Mouse (Mus musculus) MEL (cell line): ENCODE results near the gene Il27. TPM values are rescaled to one million over a fixed set of nuclear protein-coding genes. Genes with fewer than 3 reads are reported as not detected.

Experiments
- DNase-seq: peaks from one replicate; pipeline ENCODE4 v3.0.0; 2011; ENCODE audit warnings: low read depth, low spot score
- H3K27ac ChIP-seq: 2 replicates; pipeline ENCODE4 v1.5.1; 2012; ENCODE audit warnings: low read depth, mild to moderate bottlenecking, control low read depth, low read length, moderate library complexity; ENCODE audit not compliant: control insufficient read depth
- H3K27me3 ChIP-seq, 2 experiments: fragments of 150-350 bp in 1 of 2; sonication (generic) in 1 of 2; 2 replicates each; pipeline ENCODE4 v1.6.1; 2012; ENCODE audit warnings: low read length in 2 of 2, mild to moderate bottlenecking in 2 of 2, improper control_type of control experiment in 1 of 2, moderate library complexity in 1 of 2; ENCODE audit not compliant: insufficient read depth in 2 of 2, control insufficient read depth in 1 of 2
- H3K36me3 ChIP-seq, 2 experiments: 2 replicates each; pipeline ENCODE4 v1.6.1; 2012 to 2014; ENCODE audit warnings: low read length in 2 of 2, improper control_type of control experiment in 1 of 2, inconsistent platforms in 1 of 2, mild to moderate bottlenecking in 1 of 2; ENCODE audit not compliant: insufficient read depth in 2 of 2, control insufficient read depth in 1 of 2
- H3K4me1 ChIP-seq, 2 experiments: fragments of 150-350 bp in 1 of 2; sonication (generic) in 1 of 2; 2 replicates each; pipeline ENCODE4 v1.6.1; 2012; ENCODE audit warnings: low read length in 2 of 2, improper control_type of control experiment in 1 of 2, mild to moderate bottlenecking in 1 of 2; ENCODE audit not compliant: insufficient read depth in 2 of 2, control insufficient read depth in 1 of 2
- H3K4me3 ChIP-seq, 2 experiments: fragments of 150-350 bp in 1 of 2; sonication (generic) in 1 of 2; 2 replicates each; pipeline ENCODE4 v1.5.1; 2012; ENCODE audit warnings: low read depth in 2 of 2, low read length in 2 of 2, mild to moderate bottlenecking in 2 of 2, moderate library complexity in 2 of 2, control low read depth in 1 of 2, improper control_type of control experiment in 1 of 2; ENCODE audit not compliant: control insufficient read depth in 1 of 2, insufficient read depth in 1 of 2
- H3K79me2 ChIP-seq: 2 replicates; pipeline ENCODE4 v1.6.1; 2012; ENCODE audit warnings: mild to moderate bottlenecking, low read length, moderate library complexity; ENCODE audit not compliant: control insufficient read depth, poor library complexity, insufficient read depth
- H3K9ac ChIP-seq: 2 replicates; pipeline ENCODE4 v1.6.1; 2012; ENCODE audit warnings: low read depth, mild to moderate bottlenecking, control low read depth, low read length, moderate library complexity; ENCODE audit not compliant: control insufficient read depth, poor library complexity, severe bottlenecking
- H3K9me3 ChIP-seq: fragments of 150-350 bp; sonication (generic); replicated peaks from 2 replicates; pipeline ENCODE4 v1.6.1; 2012; ENCODE audit warnings: mild to moderate bottlenecking, low read length, improper control_type of control experiment, moderate library complexity; ENCODE audit not compliant: insufficient read depth
- BHLHE40 ChIP-seq: IDR thresholded peaks from 2 replicates; pipeline ENCODE4 v1.6.1; 2012; ENCODE audit warnings: low read depth, mild to moderate bottlenecking, inconsistent platforms, low read length, improper control_type of control experiment, borderline replicate concordance
- CHD1 ChIP-seq: IDR thresholded peaks from 2 replicates; pipeline ENCODE4 v1.6.1; 2012; ENCODE audit warnings: low read depth, mild to moderate bottlenecking, inconsistent platforms, low read length, improper control_type of control experiment
- CHD2 ChIP-seq: IDR thresholded peaks from 2 replicates; pipeline ENCODE4 v1.6.1; 2011; ENCODE audit warnings: low read length, improper control_type of control experiment
- ELF1 ChIP-seq: IDR thresholded peaks from 2 replicates; pipeline ENCODE4 v1.6.1; 2014; ENCODE audit warnings: low read depth, mild to moderate bottlenecking, inconsistent platforms, low read length, improper control_type of control experiment, moderate library complexity
- EP300 ChIP-seq, 2 experiments: IDR thresholded peaks; 2 replicates each; pipeline ENCODE4 v1.6.1; 2011; ENCODE audit warnings: improper control_type of control experiment in 2 of 2, low read length in 2 of 2, low read depth in 1 of 2, mild to moderate bottlenecking in 1 of 2
- GATA1 ChIP-seq: IDR thresholded peaks from 2 replicates; pipeline ENCODE4 v1.6.1; 2011; ENCODE audit warnings: low read depth, low read length, improper control_type of control experiment
- HCFC1 ChIP-seq: IDR thresholded peaks from 2 replicates; pipeline ENCODE4 v1.6.1; 2012; ENCODE audit warnings: low read depth, mild to moderate bottlenecking, inconsistent platforms, low read length, improper control_type of control experiment, moderate library complexity
- JUND ChIP-seq: IDR thresholded peaks from 2 replicates; pipeline ENCODE4 v1.6.1; 2011; ENCODE audit warnings: low read depth, mild to moderate bottlenecking, improper control_type of control experiment, low read length
- KAT2A ChIP-seq: conservative IDR thresholded peaks from 2 replicates; pipeline ENCODE4 v1.6.1; 2012; ENCODE audit warnings: low read depth, low read length, improper control_type of control experiment, inconsistent platforms
- MAFK ChIP-seq: IDR thresholded peaks from 2 replicates; pipeline ENCODE4 v1.6.1; 2011; ENCODE audit warnings: low read depth, mild to moderate bottlenecking, low read length, improper control_type of control experiment, borderline replicate concordance
- MAX ChIP-seq: IDR thresholded peaks from 2 replicates; pipeline ENCODE4 v1.6.1; 2011; ENCODE audit warnings: low read length, improper control_type of control experiment
- MXI1 ChIP-seq: IDR thresholded peaks from 2 replicates; pipeline ENCODE4 v1.6.1; 2011; ENCODE audit warnings: mild to moderate bottlenecking, low read depth, low read length, improper control_type of control experiment
- MYC ChIP-seq: IDR thresholded peaks from 2 replicates; pipeline ENCODE4 v1.6.1; 2011; ENCODE audit warnings: low read depth, mild to moderate bottlenecking, low read length, improper control_type of control experiment, moderate library complexity
- NELFE ChIP-seq: IDR thresholded peaks from 2 replicates; pipeline ENCODE4 v1.6.1; 2011; ENCODE audit warnings: low read depth, low read length, improper control_type of control experiment
- NRF1 ChIP-seq: IDR thresholded peaks from 2 replicates; pipeline ENCODE4 v1.6.1; 2014; ENCODE audit warnings: low read depth, mild to moderate bottlenecking, inconsistent platforms, low read length, improper control_type of control experiment, moderate library complexity; ENCODE audit not compliant: poor library complexity, insufficient read depth, severe bottlenecking
- POLR2AphosphoS2 ChIP-seq: IDR thresholded peaks from 2 replicates; pipeline ENCODE4 v1.6.1; 2011; ENCODE audit warnings: low read length, improper control_type of control experiment
- POLR2AphosphoS5 ChIP-seq: IDR thresholded peaks from 2 replicates; pipeline ENCODE4 v1.6.1; 2012; ENCODE audit warnings: low read depth, borderline replicate concordance, mild to moderate bottlenecking, inconsistent platforms, low read length, moderate library complexity, mixed read lengths
- RAD21 ChIP-seq: IDR thresholded peaks from 2 replicates; pipeline ENCODE4 v1.6.1; 2011; ENCODE audit warnings: mild to moderate bottlenecking, low read depth, low read length, improper control_type of control experiment
- RCOR1 ChIP-seq: IDR thresholded peaks from 2 replicates; pipeline ENCODE4 v1.6.1; 2012; ENCODE audit warnings: low read depth, mild to moderate bottlenecking, inconsistent platforms, low read length, improper control_type of control experiment
- SIN3A ChIP-seq: IDR thresholded peaks from 2 replicates; pipeline ENCODE4 v1.6.1; 2012; ENCODE audit warnings: low read length, improper control_type of control experiment, inconsistent platforms
- SMC3 ChIP-seq: IDR thresholded peaks from 2 replicates; pipeline ENCODE4 v1.6.1; 2011; ENCODE audit warnings: low read depth, low read length, improper control_type of control experiment
- TAL1 ChIP-seq: IDR thresholded peaks from 2 replicates; pipeline ENCODE4 v1.6.1; 2012; ENCODE audit warnings: mild to moderate bottlenecking, inconsistent platforms, low read length, moderate library complexity, mixed read lengths
- TBP ChIP-seq: IDR thresholded peaks from 2 replicates; pipeline ENCODE4 v1.8.0; 2011; ENCODE audit warnings: low read depth, low read length, improper control_type of control experiment
- TCF12 ChIP-seq: IDR thresholded peaks from 2 replicates; pipeline ENCODE4 v1.6.1; 2014; ENCODE audit warnings: low read depth, mild to moderate bottlenecking, inconsistent platforms, low read length, improper control_type of control experiment, moderate library complexity
- USF2 ChIP-seq, 2 experiments: IDR thresholded peaks; 2 replicates each; pipeline ENCODE4 v1.6.1; 2011 to 2012; ENCODE audit warnings: improper control_type of control experiment in 2 of 2, low read length in 2 of 2, borderline replicate concordance in 1 of 2, inconsistent platforms in 1 of 2, low read depth in 1 of 2, mild to moderate bottlenecking in 1 of 2; ENCODE audit not compliant: insufficient read depth in 1 of 2
- ZKSCAN1 ChIP-seq: IDR thresholded peaks from 2 replicates; pipeline ENCODE4 v1.6.1; 2012; ENCODE audit warnings: low read depth, mild to moderate bottlenecking, inconsistent platforms, low read length, improper control_type of control experiment, moderate library complexity
- ZMIZ1 ChIP-seq: IDR thresholded peaks from 2 replicates; pipeline ENCODE4 v1.6.1; 2012; ENCODE audit warnings: low read depth, mild to moderate bottlenecking, inconsistent platforms, low read length, improper control_type of control experiment, moderate library complexity
- ZNF384 ChIP-seq: IDR thresholded peaks from 2 replicates; pipeline ENCODE4 v1.6.1; 2012; ENCODE audit warnings: low read depth, mild to moderate bottlenecking, inconsistent platforms, low read length, improper control_type of control experiment
- polyA plus RNA-seq, 2 experiments: library from polyadenylated mRNA; stranded (reverse) in 1 of 2; unstranded in 1 of 2; fragments of >175 nt in 1 of 2; fragments of >200 nt in 1 of 2; gene quantifications; 2 replicates each; pipeline versions ENCODE4 v1.2.1 to v1.2.4; 2012; ENCODE audit warnings: low replicate concordance in 2 of 2, low read depth in 1 of 2; ENCODE audit not compliant: insufficient read length in 2 of 2, insufficient read depth in 1 of 2, missing spikeins in 1 of 2
- total RNA-seq: library from RNA; depleted of rRNA; stranded (reverse); fragments of 300-350 nt; gene quantifications from 2 replicates; pipeline ENCODE4 v1.2.3, GENCODE M21; 2012

Il27 gene
- total and polyA plus RNA-seq, 3 experiments = 0.07 TPM; not detected in 2

- Histone ChIP-seq H3K27me3 (no peaks in the 10 kb centered on the region), H3K79me2 (no peaks in the 10 kb centered on the region), H3K9ac (peak overlapping the region; percentile 56), H3K4me3 (peak overlapping the region in 1 of 2 experiments; percentile 27; a peak in 1 of 4 replicates), H3K4me1 (peaks cover 23 to 52% of the 10 kb centered on the region in 2 experiments), H3K9me3 (no peaks in the 10 kb centered on the region), H3K36me3 (peaks cover 0 to 40% of the 10 kb centered on the region in 2 experiments; a peak in 2 of 4 replicates)
- no peak for DNase-seq
- no peak for TF ChIP-seq TAL1
- TF ChIP-seq ZKSCAN1 = no peak
- TF ChIP-seq MAFK = peak; percentile 25; the same call in 1 of the 2 replicates
- TF ChIP-seq, all 39 proteins: peak for 1
- H3K27ac ChIP-seq = peak overlapping the region; percentile 42
These were observed 31.3 kb upstream of the Il27 start for GRCm38 (mm10) chr7:126625807-126626600.

- peak; percentile 81 for DNase-seq
- Histone ChIP-seq H3K27me3 (no peaks in the 10 kb centered on the region), H3K4me3 (peak overlapping the region; percentile 27 to 60)
- no peak for TF ChIP-seq TAL1
- no peak for TF ChIP-seq USF2 (IDR thresholded peaks at IDR 0.05; ENCODE audit: borderline replicate concordance in 1 of 2, insufficient read depth in 1 of 2, low read depth in 1 of 2, low read length in 2 of 2)
- no peak for TF ChIP-seq POLR2AphosphoS5
- no peak for TF ChIP-seq CHD1
- TF ChIP-seq TBP = peak; percentile 63; the same call in 1 of the 2 replicates
- TF ChIP-seq MXI1 = peak; percentile 88
- TF ChIP-seq ELF1 = no peak
- TF ChIP-seq MYC = peak; percentile 50; the same call in 1 of the 2 replicates
- peak; percentile 64; the same call in 1 of the 2 replicates for TF ChIP-seq ZMIZ1
- TF ChIP-seq HCFC1 = peak; percentile 49; the same call in 1 of the 2 replicates
- no peak for TF ChIP-seq CHD2
- TF ChIP-seq RCOR1 = peak; percentile 41; the same call in 1 of the 2 replicates
- no peak for TF ChIP-seq JUND
- 0 out of 2 replicates have a peak, but pooled peaks have one; percentile 37 for TF ChIP-seq NRF1
- no peak for TF ChIP-seq MAFK
- no peak; the same call in 1 of the 2 replicates for TF ChIP-seq KAT2A
- TF ChIP-seq GATA1 = no peak
- peak; percentile 66 for TF ChIP-seq SIN3A
- TF ChIP-seq ZNF384 = no peak
- peak; percentile 50; the same call in 1 of the 2 replicates for TF ChIP-seq TCF12
- peak; percentile 28 for TF ChIP-seq NELFE
- no peak for TF ChIP-seq ZKSCAN1
- peak; percentile 77; the same call in 1 of the 2 replicates for TF ChIP-seq POLR2AphosphoS2
- TF ChIP-seq MAX = peak; percentile 21; the same call in 1 of the 2 replicates
- TF ChIP-seq SMC3 = no peak
- TF ChIP-seq BHLHE40 = no peak
- TF ChIP-seq RAD21 = no peak
- peak in 1 of 2 experiments; percentile 59; a peak in 2 of 4 replicates for TF ChIP-seq EP300 (IDR thresholded peaks at IDR 0.05; ENCODE audit: low read depth in 1 of 2, low read length in 2 of 2)
These were observed 30.6 kb upstream of the Il27 start for GRCm38 (mm10) chr7:126625369-126625768.

More at GRCm38 (mm10) chr7:126625369-126625768, 30.6 kb upstream of the Il27 start:
- H3K79me2 ChIP-seq = no peaks in the 10 kb centered on the region
- peaks cover 23 to 52% of the 10 kb centered on the region in 2 experiments for H3K4me1 ChIP-seq
- peaks cover 0 to 40% of the 10 kb centered on the region in 2 experiments; a peak in 2 of 4 replicates for H3K36me3 ChIP-seq
- no peaks in the 10 kb centered on the region for H3K9me3 ChIP-seq
- peak overlapping the region; percentile 52 for H3K27ac ChIP-seq
- H3K9ac ChIP-seq = peak overlapping the region; percentile 68
